Mouse (Mus musculus) adrenal gland (tissue): Measurements from ENCODE around the gene Map1a.

Source experiments
- intact Hi-C: fragments of 180-260 bp; cut with DNase I; formaldehyde crosslinking; loops from one replicate; pipeline ENCODE4 v1.15.1; 2025

Gene Map1a

DNA sequence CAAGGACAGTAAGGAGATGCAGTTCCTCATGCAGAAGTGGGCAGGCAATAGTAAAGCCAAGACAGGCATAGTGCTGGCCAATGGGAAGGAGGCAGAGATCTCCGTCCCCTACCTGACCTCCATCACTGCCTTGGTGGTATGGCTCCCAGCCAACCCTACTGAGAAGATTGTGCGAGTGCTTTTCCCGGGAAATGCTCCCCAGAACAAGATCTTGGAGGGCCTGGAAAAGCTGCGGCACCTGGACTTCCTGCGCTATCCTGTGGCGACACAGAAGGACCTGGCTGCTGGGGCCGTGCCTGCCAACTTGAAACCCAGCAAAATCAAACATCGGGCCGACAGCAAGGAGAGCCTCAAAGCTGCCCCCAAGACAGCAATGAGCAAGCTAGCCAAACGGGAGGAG is 10.6 kb downstream of the Map1a start:
- intact Hi-C loops, result no loop called here

GRCm38 (mm10) chr2:121308997-121309416 is 19.6 kb downstream of the Map1a start:
- intact Hi-C loops, result no loop called here

DNA sequence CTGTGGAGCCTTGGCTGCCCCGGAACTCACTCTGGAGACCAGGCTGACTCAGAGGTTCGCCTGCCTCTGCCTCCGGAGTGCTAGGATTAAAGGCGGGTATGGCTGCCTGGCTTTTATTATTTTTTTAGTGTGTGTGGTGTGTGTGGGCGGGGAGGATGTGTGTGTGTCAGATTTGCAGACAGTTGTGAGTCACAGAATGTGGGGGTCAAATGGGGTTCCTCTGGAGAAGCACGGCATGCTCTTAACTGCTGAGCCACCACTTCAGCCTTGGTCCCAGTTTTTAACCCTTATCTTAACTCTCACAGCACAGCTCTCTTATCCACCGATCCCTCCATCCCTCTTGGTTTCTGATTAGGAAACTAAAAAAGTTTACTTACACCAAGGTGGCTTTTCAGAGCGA is 26.9 kb downstream of the Map1a start:
- intact Hi-C loops, result no loop called here

- intact Hi-C loops, result loop anchor here (10.0 kb wide), 1 partner anchor 72 kb away; no protein-coding TSS in a partner anchor
Measured at GRCm38 (mm10) chr2:121323041-121323440, 33.6 kb downstream of the Map1a start.

- intact Hi-C loops, result loop anchor here (10.0 kb wide), 1 partner anchor 71 kb away; no protein-coding TSS in a partner anchor
Measured at GRCm38 (mm10) chr2:121323693-121324470, 34.5 kb downstream of the Map1a start.

GRCm38 (mm10) chr2:121329492-121329891 is 40.1 kb downstream of the Map1a start:
- intact Hi-C loops, result loop anchor here (10.0 kb wide), 1 partner anchor 65 kb away; no protein-coding TSS in a partner anchor

- intact Hi-C loops, result no loop called here
Measured at GRCm38 (mm10) chr2:121339057-121339456, 49.7 kb downstream of the Map1a start.

DNA sequence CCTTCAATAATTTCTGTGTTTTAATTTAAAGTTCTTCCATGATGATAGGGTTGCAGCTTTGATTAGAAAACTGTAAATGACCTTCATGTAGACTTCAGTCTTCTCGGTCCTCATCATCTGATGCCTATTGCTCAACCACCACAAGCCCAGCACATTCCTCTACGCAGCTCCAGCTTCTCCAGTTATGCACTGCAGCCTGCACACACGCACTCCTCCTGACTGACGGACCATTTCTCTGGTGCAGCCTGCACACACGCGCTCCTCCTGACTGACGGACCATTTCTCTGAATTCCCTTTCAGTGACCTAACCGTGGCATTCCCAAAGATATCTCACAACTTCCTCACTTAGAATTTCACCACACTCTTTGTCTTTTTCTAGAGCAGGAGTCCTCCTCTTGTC is 63.8 kb downstream of the Map1a start:
- intact Hi-C loops, result loop anchor here (10.0 kb wide), 1 partner anchor 128 kb away; no protein-coding TSS in a partner anchor

- intact Hi-C loops, result loop anchor here (10.0 kb wide), 1 partner anchor 130 kb away; no protein-coding TSS in a partner anchor
Measured at GRCm38 (mm10) chr2:121354378-121354777, 65.0 kb downstream of the Map1a start.

DNA sequence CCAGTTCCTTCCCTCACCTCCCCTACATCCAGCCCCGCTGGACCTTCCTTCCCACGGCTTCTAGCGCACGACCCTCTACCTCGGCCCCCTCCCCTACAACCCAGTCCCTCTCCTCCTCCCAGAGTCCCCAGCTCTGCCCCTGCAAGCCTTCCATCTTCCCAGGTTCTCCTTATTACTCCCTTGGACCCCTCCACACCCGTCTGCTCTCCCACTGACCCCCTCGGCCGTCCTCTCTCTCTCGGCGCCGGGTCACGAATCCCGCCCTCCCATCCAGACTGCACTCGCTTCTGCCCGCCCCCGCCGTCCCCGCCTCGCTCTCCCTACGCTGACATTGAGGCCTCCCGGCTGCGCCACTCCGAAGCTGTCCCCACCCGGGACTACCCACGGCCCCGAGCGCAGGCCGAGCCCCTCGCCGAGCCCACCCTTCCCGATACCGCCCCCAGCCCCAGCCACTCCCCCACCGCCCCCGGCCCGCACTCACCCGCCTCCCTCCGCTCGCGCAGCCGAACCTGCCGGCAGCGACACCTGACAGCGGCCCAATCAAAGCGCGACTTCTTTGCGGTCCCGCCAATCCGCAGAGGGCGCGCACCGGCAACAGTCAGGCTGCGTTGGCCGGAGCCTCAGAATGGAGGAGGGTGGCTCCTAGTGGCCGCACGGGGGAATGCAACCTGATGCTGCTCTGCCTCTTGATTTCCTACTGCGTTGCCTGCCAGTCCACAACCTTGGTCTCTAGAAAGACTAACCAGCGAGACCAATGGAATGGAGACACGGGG is 65.6 kb downstream of the Map1a start, which contains the start of gene Ppip5k1:
Gene Ppip5k1, minus strand, starts transcription at position 577 of the 773 bp plus-strand sequence.
- intact Hi-C loops, result loop anchor here (10.0 kb wide), 1 partner anchor 130 kb away; no protein-coding TSS in a partner anchor

DNA sequence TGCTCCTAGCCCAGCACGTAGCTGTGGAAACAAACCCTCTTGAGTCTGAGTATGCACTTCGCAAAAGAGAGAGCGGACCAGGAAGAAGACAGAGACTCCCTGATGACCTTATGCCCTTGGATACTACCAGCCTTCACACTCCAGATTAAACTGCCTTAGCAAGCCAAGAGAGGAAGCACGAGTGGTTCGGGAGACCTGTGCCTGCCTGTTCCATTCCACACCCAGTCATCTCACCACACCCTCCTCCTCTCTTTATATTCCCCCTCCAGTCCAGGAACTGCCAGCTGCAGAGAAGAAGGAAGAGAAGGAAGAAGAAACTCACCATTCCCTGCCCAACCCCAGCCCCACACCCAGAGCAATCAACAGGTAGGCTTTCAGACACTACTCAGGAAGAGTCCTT is 68.1 kb downstream of the Map1a start, which contains the start of gene Ckmt1:
Gene Ckmt1, plus strand, starts transcription at position 221 of the 400 bp plus-strand sequence.
- intact Hi-C loops, result loop anchor here (10.0 kb wide), 1 partner anchor 133 kb away; no protein-coding TSS in a partner anchor

DNA sequence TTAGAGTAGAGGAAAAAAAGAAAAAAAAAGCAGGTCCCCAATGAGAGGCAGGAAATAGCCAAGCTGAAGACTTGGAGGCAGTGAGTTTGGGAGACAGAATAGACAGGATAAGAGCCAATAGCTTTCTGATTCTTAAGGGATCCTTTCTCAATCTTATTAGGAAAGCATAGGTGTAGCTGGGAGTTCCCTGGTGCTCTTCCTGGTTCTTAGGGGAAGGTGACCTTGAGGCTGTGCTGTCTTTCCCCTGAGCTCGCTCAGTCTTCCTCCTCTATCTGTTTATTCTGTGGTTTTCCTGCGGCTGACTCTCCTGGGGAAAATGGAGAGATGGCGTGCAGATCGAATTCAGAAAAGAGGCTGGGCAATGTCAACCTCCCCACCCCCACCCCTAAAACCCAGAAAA is 68.6 kb downstream of the Map1a start:
- intact Hi-C loops, result loop anchor here (10.0 kb wide), 1 partner anchor 133 kb away; no protein-coding TSS in a partner anchor

DNA sequence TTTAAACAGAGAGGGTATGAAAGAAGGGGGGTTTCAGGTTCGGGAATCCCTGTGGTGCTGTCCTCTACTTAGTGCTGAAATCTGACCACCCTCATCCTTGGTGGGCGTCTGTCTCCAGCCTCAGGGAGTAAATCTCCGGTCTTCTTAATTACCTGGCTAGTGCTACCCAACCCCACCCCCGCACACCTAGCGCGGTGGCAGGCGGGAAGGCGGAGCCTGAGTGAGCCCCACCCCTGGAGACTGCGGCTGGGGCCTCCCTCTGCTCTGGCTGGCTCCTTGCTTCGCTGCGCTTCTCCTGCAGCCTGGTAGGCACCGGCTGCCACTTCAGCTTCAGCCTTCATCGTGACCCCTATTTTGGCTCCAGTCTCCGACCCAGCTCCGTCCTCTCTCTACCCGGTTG is 69.0 kb downstream of the Map1a start:
- intact Hi-C loops, result loop anchor here (10.0 kb wide), 1 partner anchor 134 kb away; no protein-coding TSS in a partner anchor

DNA sequence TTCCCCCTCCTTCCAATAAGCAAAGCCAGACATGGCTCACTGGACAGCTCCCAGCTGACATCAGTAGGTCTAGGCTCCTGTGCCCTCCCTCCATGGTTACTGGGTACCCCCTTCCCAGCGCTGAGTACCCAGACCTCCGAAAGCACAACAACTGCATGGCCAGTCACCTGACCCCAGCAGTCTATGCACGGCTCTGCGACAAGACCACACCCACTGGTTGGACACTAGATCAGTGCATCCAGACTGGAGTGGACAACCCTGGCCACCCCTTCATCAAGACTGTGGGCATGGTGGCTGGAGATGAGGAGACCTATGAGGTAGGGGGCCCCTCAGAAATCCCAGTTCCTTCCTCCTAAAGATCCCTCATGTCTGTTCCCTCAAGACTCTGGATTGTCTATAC is 70.1 kb downstream of the Map1a start:
- intact Hi-C loops, result loop anchor here (10.0 kb wide), 1 partner anchor 135 kb away; no protein-coding TSS in a partner anchor
